Mouse (Mus musculus): Measurements from ENCODE around the gene Ppm1l. TPM values are rescaled to one million over a fixed set of nuclear protein-coding genes. Genes with fewer than 3 reads are reported as not detected.

Ppm1l gene
- polyA plus RNA-seq, 1 experiment, result 4.0 TPM

- TF ChIP-seq GATA1 (IDR thresholded peaks at IDR 0.05; ENCODE audit: low read length), result no peak
These were observed 167.4 kb downstream of the Ppm1l start for GRCm38 (mm10) chr3:69484006-69484574.

- TF ChIP-seq GATA1 (IDR thresholded peaks at IDR 0.05; ENCODE audit: low read length), result no peak
These were observed 167.9 kb downstream of the Ppm1l start for GRCm38 (mm10) chr3:69484582-69484981.

GRCm38 (mm10) chr3:69485347-69485746 lies 168.7 kb downstream of the Ppm1l start:
- TF ChIP-seq GATA1 (IDR thresholded peaks at IDR 0.05; ENCODE audit: low read length), result no peak

- no peak for TF ChIP-seq GATA1 (IDR thresholded peaks at IDR 0.05; ENCODE audit: low read length)
These were observed 169.1 kb downstream of the Ppm1l start for GRCm38 (mm10) chr3:69485756-69486155.

- no peak for TF ChIP-seq GATA1 (IDR thresholded peaks at IDR 0.05; ENCODE audit: low read length)
These were observed 170.8 kb downstream of the Ppm1l start for GRCm38 (mm10) chr3:69487471-69487870.

- no peak for TF ChIP-seq GATA1 (IDR thresholded peaks at IDR 0.05; ENCODE audit: low read length)
These were observed 173.0 kb downstream of the Ppm1l start for GRCm38 (mm10) chr3:69489669-69490068.

- no peak for TF ChIP-seq GATA1 (IDR thresholded peaks at IDR 0.05; ENCODE audit: low read length)
These were observed 174.5 kb downstream of the Ppm1l start for GRCm38 (mm10) chr3:69490981-69491681.

- no peak for TF ChIP-seq GATA1 (IDR thresholded peaks at IDR 0.05; ENCODE audit: low read length)
These were observed 177.8 kb downstream of the Ppm1l start for GRCm38 (mm10) chr3:69494233-69495010.

GRCm38 (mm10) chr3:69497178-69497577 lies 180.5 kb downstream of the Ppm1l start:
- TF ChIP-seq GATA1 (IDR thresholded peaks at IDR 0.05; ENCODE audit: low read length), result no peak

GRCm38 (mm10) chr3:69502009-69502408 lies 185.3 kb downstream of the Ppm1l start:
- no peak for TF ChIP-seq GATA1 (IDR thresholded peaks at IDR 0.05; ENCODE audit: low read length)

GRCm38 (mm10) chr3:69502527-69502926 lies 185.9 kb downstream of the Ppm1l start:
- TF ChIP-seq GATA1 (IDR thresholded peaks at IDR 0.05; ENCODE audit: low read length), result no peak

- no peak for TF ChIP-seq GATA1 (IDR thresholded peaks at IDR 0.05; ENCODE audit: low read length)
These were observed 188.4 kb downstream of the Ppm1l start for GRCm38 (mm10) chr3:69505090-69505489.

- no peak for TF ChIP-seq GATA1 (IDR thresholded peaks at IDR 0.05; ENCODE audit: low read length)
These were observed 189.7 kb downstream of the Ppm1l start for GRCm38 (mm10) chr3:69506352-69506751.

GRCm38 (mm10) chr3:69509411-69509952 lies 192.8 kb downstream of the Ppm1l start:
- TF ChIP-seq GATA1 (IDR thresholded peaks at IDR 0.05; ENCODE audit: low read length), result no peak

- TF ChIP-seq GATA1 (IDR thresholded peaks at IDR 0.05; ENCODE audit: low read length), result no peak
These were observed 195.2 kb downstream of the Ppm1l start for GRCm38 (mm10) chr3:69511881-69512280.

GRCm38 (mm10) chr3:69512402-69512801 lies 195.7 kb downstream of the Ppm1l start:
- TF ChIP-seq GATA1 (IDR thresholded peaks at IDR 0.05; ENCODE audit: low read length), result no peak
